ENCODE assay signal across 9 mouse cellular contexts in the genomic region with DNA sequence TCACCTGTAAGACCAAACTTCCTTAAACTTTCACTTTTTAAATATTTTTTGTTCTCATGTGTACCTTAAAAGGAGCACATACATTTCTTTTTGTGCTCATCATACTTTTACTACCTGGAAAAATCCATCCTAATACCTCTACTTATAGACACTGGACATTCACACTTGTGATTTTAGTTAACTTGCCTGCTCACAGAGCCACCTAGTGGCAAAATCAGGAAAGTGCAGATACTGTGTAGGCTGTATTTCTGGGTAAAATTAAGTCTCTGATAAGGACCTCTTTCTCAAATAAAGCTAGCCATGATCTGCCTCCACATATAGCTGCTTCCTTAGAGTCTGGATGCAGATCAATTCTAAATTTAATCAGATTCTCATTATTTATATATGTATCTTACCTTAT.
DNase-seq lines count a peak whose midpoint lies in the region; ATAC-seq and TF ChIP-seq lines count a peak whose summit lies in the region.
"Had no signal": no experiment of that assay in that cellular context is flagged by ENCODE, and none has a peak within 500 bp of the region (broad histone marks: within the 10 kb centered on the region; RNA-seq: fewer than 3 reads in every experiment).

No protein-coding gene starts in this region.

- no peaks in the 10 kb centered on the region for H3K27me3 ChIP-seq in kidney, embryonic 14.5 days (ENCODE audit: control insufficient read depth, insufficient read depth, low read length)
- H3K27me3 ChIP-seq in G1E (ENCODE audit: insufficient read depth, low read length): no peaks in the 10 kb centered on the region
- H3K27me3 ChIP-seq in embryonic facial prominence, embryonic 11.5 days (ENCODE audit: control insufficient read depth, insufficient read depth, low read length): no peaks in the 10 kb centered on the region
- H3K27me3 ChIP-seq in thymus, adult 2 months (ENCODE audit: control insufficient read depth, insufficient read depth, low read length): no peaks in the 10 kb centered on the region
- H3K27me3 ChIP-seq: limb, embryonic 13.5 days had no signal

- H3K9ac ChIP-seq in kidney, embryonic 14.5 days (ENCODE audit: low read depth, low read length): no peak overlapping the region
- H3K9ac ChIP-seq in embryonic facial prominence, embryonic 11.5 days (replicated peaks; ENCODE audit: low read length): no peak overlapping the region
- H3K9ac ChIP-seq: limb, embryonic 13.5 days had no signal

- H3K4me1 ChIP-seq in kidney, embryonic 14.5 days (ENCODE audit: control insufficient read depth, insufficient read depth, low read length): no peaks in the 10 kb centered on the region
- H3K4me1 ChIP-seq in G1E (ENCODE audit: insufficient read depth, low read depth, low read length): no peaks in the 10 kb centered on the region
- H3K4me1 ChIP-seq in embryonic facial prominence, embryonic 11.5 days (ENCODE audit: control insufficient read depth, insufficient read depth, low read length): no peaks in the 10 kb centered on the region
- H3K4me1 ChIP-seq in thymus, adult 2 months (replicated peaks; ENCODE audit: control insufficient read depth, insufficient read depth, low read length): no peaks in the 10 kb centered on the region
- H3K4me1 ChIP-seq: limb, embryonic 13.5 days had no signal

- peak; percentile 21 for DNase-seq in kidney, postnatal 10 days
- DNase-seq in A20 (ENCODE audit: low read depth, low spot score) (peak; percentile 48), G1E (ENCODE audit: low spot score) (no peak)
- DNase-seq in embryonic facial prominence, embryonic 11.5 days (ENCODE audit: low spot score): peak; percentile 40
- peak; percentile 24 for DNase-seq in right cerebral cortex, postnatal 4 days
- DNase-seq in thymus, adult 2 months: no peak
- DNase-seq in spleen, postnatal 36 days (ENCODE audit: low spot score in 2 of 2): no peak

- H3K4me2 ChIP-seq in kidney, embryonic 14.5 days (replicated peaks; ENCODE audit: low read depth, low read length): no peak overlapping the region
- no peak overlapping the region for H3K4me2 ChIP-seq in embryonic facial prominence, embryonic 11.5 days (ENCODE audit: low read depth, low read length)
- H3K4me2 ChIP-seq: limb, embryonic 13.5 days had no signal

- ATAC-seq in kidney, embryonic 14.5 days (ENCODE audit: low FRiP score, low TSS enrichment): no peak
- no peak for ATAC-seq in G1E (ENCODE audit: extremely low read depth, insufficient number of reproducible peaks, low FRiP score, poor library complexity, severe bottlenecking)
- no peak for ATAC-seq in embryonic facial prominence, embryonic 11.5 days (replicated peaks; ENCODE audit: insufficient number of reproducible peaks, low FRiP score, low TSS enrichment, low read depth)

- H3K36me3 ChIP-seq in kidney, embryonic 14.5 days (ENCODE audit: control insufficient read depth, insufficient read depth, low read length): no peaks in the 10 kb centered on the region
- no peaks in the 10 kb centered on the region for H3K36me3 ChIP-seq in G1E (replicated peaks)
- no peaks in the 10 kb centered on the region for H3K36me3 ChIP-seq in embryonic facial prominence, embryonic 11.5 days (replicated peaks; ENCODE audit: control insufficient read depth, insufficient read depth, low read depth, low read length)
- H3K36me3 ChIP-seq in thymus, adult 2 months (ENCODE audit: control insufficient read depth, insufficient read depth, low read length): no peaks in the 10 kb centered on the region
- H3K36me3 ChIP-seq: limb, embryonic 13.5 days had no signal

- H3K4me3 ChIP-seq in kidney, embryonic 14.5 days (ENCODE audit: low read length): no peak overlapping the region
- no peak overlapping the region for H3K4me3 ChIP-seq in G1E (ENCODE audit: low read depth, low read length)
- H3K4me3 ChIP-seq in embryonic facial prominence, embryonic 11.5 days (ENCODE audit: low read depth, low read length): no peak overlapping the region
- no peak overlapping the region for H3K4me3 ChIP-seq in thymus, adult 2 months (ENCODE audit: control insufficient read depth, insufficient read depth, low read length)
- H3K4me3 ChIP-seq: limb, embryonic 13.5 days had no signal

- H3K27ac ChIP-seq in kidney, embryonic 14.5 days (ENCODE audit: low read depth, low read length): no peak overlapping the region
- no peak overlapping the region for H3K27ac ChIP-seq in embryonic facial prominence, embryonic 11.5 days (replicated peaks; ENCODE audit: low read depth, low read length)
- no peak overlapping the region for H3K27ac ChIP-seq in thymus, adult 2 months (ENCODE audit: control insufficient read depth, insufficient read depth, low read length)
- H3K27ac ChIP-seq: limb, embryonic 13.5 days had no signal

- no peak for TF ChIP-seq POLR2A in thymus, adult 2 months (IDR thresholded peaks at IDR 0.05; ENCODE audit: control insufficient read depth, extremely low read depth, insufficient read depth, low read length, poor library complexity)

- TF ChIP-seq CTCF in G1E (IDR thresholded peaks at IDR 0.05; ENCODE audit: low read depth, low read length): peak; percentile 53; the same call in 1 of the 2 replicates
- TF ChIP-seq CTCF in thymus, adult 2 months (IDR thresholded peaks at IDR 0.05; ENCODE audit: borderline replicate concordance, control insufficient read depth, extremely low read depth, insufficient read depth, low read length, poor library complexity): no peak

- no peaks in the 10 kb centered on the region for H3K9me3 ChIP-seq in kidney, embryonic 14.5 days (ENCODE audit: control insufficient read depth, low read length)
- no peaks in the 10 kb centered on the region for H3K9me3 ChIP-seq in G1E (replicated peaks)
- no peaks in the 10 kb centered on the region for H3K9me3 ChIP-seq in embryonic facial prominence, embryonic 11.5 days (replicated peaks; ENCODE audit: control insufficient read depth, low read length)
- H3K9me3 ChIP-seq: limb, embryonic 13.5 days had no signal

Comparison
In these comparisons a context has a peak if more than half of its experiments do, and no peak if none do; other contexts are left out.
1. DNase-seq: peak in kidney, postnatal 10 days (single experiment), A20 (single experiment), embryonic facial prominence, embryonic 11.5 days (single experiment) and right cerebral cortex, postnatal 4 days (single experiment); none in G1E (single experiment), thymus, adult 2 months (single experiment) and spleen, postnatal 36 days (0 of 2).